Mouse (Mus musculus) forebrain, embryonic 14.5 days (tissue): ENCODE measurements at regions not wholly inside any gene's neighbourhood (a gene's known extent, or its start where the extent isn't known, plus 50 kb on each side); places are given as distances from the start of the nearest gene placed in this dataset.

ENCODE experiments used
- ATAC-seq: fragments of 200-750 bp; cut with Nextera tagmentation; 2 replicates; pipeline ENCODE4 v1.8.0; 2017; ENCODE audit warnings: mild to moderate bottlenecking, moderate library complexity
- DNase-seq: peaks from one replicate; pipeline ENCODE4 v3.0.0-alpha.2; 2015; ENCODE audit warnings: low spot score
- H3K27ac ChIP-seq: fragments of 300-500 bp; sonication (generic); 2 replicates; pipeline ENCODE4 v1.5.1; 2014; ENCODE audit warnings: low read depth, mild to moderate bottlenecking, control low read depth, low read length, moderate library complexity
- H3K27me3 ChIP-seq: fragments of 300-500 bp; sonication (generic); replicated peaks from 2 replicates; pipeline ENCODE4 v1.6.1; 2014; ENCODE audit warnings: low read length, control low read depth, mixed read lengths; ENCODE audit not compliant: control insufficient read depth, insufficient read depth
- H3K36me3 ChIP-seq: fragments of 300-500 bp; sonication (generic); 2 replicates; pipeline ENCODE4 v1.6.1; 2014; ENCODE audit warnings: low read length, control low read depth; ENCODE audit not compliant: control insufficient read depth, insufficient read depth
- H3K4me1 ChIP-seq: fragments of 300-500 bp; sonication (generic); 2 replicates; pipeline ENCODE4 v1.6.1; 2014; ENCODE audit warnings: antibody characterized with exemption, low read length, control low read depth; ENCODE audit not compliant: control insufficient read depth, insufficient read depth
- H3K4me2 ChIP-seq: fragments of 300-500 bp; sonication (generic); 2 replicates; pipeline ENCODE4 v1.6.1; 2014; ENCODE audit warnings: mild to moderate bottlenecking, control low read depth, low read length
- H3K4me3 ChIP-seq: fragments of 300-500 bp; sonication (generic); 2 replicates; pipeline ENCODE4 v1.5.1; 2014; ENCODE audit warnings: low read depth, low read length, control low read depth
- H3K9ac ChIP-seq: fragments of 300-500 bp; sonication (generic); 2 replicates; pipeline ENCODE4 v1.6.1; 2014; ENCODE audit warnings: mild to moderate bottlenecking, low read length, control low read depth, moderate library complexity
- H3K9me3 ChIP-seq: fragments of 300-500 bp; sonication (generic); replicated peaks from 2 replicates; pipeline ENCODE4 v1.6.1; 2016; ENCODE audit warnings: low read length, control low read depth, mixed read lengths; ENCODE audit not compliant: control insufficient read depth
- WGBS: fragments of 180-500 bp; shearing (Covaris S2); extraction: QIAGEN DNeasy Blood & Tissue Kit; methylation state at CpG from one replicate; pipeline ENCODE4 v1.1.7; 2014; 5-methylcytosine and 5-hydroxymethylcytosine counted together

DNA sequence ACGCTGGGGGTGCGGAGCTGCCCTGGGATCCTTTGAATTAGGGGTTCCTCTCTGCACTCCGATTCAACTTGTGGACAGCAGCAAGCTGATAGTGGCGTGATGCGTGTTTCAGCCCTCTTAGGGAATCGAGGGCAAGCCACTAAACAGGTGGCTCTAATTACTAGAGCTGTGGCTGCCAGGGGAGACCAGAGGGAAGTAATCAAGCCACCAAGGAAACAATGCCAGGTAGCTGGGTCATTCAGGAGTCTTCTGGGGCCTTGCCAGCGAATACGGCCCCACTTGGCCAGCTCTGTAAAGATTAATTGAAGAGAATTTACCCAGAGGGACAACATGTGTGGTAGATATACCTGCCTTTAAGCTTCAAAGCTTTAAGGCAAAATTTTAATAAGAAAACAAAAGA, 123.2 kb downstream of the Ifng start:
- no peak overlapping the region for H3K9ac ChIP-seq
- no peak overlapping the region for H3K4me2 ChIP-seq
- no peak for ATAC-seq
- peaks cover 3% of the 10 kb centered on the region; the same call in 1 of the 2 replicates for H3K4me1 ChIP-seq
- no peak overlapping the region for H3K4me3 ChIP-seq
- no peaks in the 10 kb centered on the region for H3K36me3 ChIP-seq
- WGBS = 55% methylated on average over 8 of the region's 8 CpGs
- H3K27ac ChIP-seq = no peak overlapping the region
- H3K9me3 ChIP-seq = no peaks in the 10 kb centered on the region
- no peaks in the 10 kb centered on the region for H3K27me3 ChIP-seq
- DNase-seq = no peak

DNA sequence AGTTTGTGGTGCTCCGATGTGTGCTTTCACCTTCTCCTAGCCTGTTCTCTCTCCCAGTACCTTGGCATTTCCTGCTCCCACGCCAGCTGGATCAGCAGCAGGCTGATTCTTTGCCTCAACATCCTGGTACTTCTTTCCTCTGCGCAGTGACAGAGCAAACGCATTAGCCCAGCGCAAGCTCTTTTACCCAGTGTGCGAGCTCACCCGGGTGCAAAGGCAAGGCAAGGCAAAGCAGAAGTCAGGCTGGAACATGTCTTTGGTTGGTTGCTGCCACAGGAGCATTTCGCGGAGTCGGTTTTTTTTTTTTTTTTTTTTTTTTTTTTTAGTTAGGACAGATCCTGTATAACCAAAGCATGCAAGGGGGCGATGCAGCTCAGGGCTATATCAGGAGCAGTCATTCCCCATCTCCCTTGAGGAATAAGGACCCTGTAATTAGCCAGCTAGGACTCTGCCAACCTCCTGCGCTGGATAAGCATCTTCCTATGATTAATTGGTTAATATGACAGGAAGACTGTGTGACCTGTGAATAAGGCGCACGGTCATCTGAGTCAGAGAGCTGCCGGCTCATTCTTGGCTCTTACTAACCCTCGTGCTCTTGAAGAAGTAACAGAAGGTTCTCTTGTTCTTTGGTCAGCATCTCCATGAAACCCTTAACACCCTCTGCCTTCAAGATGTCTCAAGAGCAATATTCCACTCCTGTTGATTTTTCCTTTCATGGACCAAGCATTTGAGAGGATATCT, 123.9 kb downstream of the Ifng start:
- Histone ChIP-seq H3K4me3 (no peak overlapping the region), H3K27me3 (no peaks in the 10 kb centered on the region), H3K9ac (no peak overlapping the region), H3K27ac (no peak overlapping the region), H3K9me3 (no peaks in the 10 kb centered on the region), H3K4me1 (peaks cover 3% of the 10 kb centered on the region; the same call in 1 of the 2 replicates), H3K36me3 (no peaks in the 10 kb centered on the region), H3K4me2 (no peak overlapping the region)
- DNase-seq (peak; percentile 32), ATAC-seq (no peak)
- 76% methylated on average over 16 of the region's 16 CpGs for WGBS

DNA sequence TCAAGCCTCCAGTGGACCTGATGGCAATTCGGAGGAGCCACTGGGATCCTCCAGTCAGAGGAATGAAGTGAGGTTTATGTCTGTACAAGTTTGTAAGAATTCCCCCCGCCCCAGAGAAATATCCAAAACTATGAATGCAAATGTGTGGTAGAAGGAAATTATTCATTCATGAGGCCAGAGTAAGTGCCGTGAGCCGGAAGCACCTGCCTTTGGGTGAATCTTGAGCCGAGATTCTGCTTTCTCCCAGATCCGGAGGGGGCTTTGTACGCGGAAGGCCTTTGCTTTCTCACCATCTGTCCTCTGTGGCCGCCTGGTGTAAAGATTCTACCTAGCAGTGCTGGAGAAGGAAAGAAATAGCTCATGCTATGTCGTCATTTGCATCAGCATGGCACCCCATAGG, 127.8 kb downstream of the Ifng start:
- ATAC-seq (no peak), DNase-seq (no peak)
- H3K4me2 ChIP-seq = no peak overlapping the region
- WGBS = 85% methylated on average over 10 of the region's 10 CpGs
- H3K36me3 ChIP-seq = no peaks in the 10 kb centered on the region
- H3K27ac ChIP-seq = no peak overlapping the region; the same call in 1 of the 2 replicates
- no peaks in the 10 kb centered on the region for H3K27me3 ChIP-seq
- H3K4me1 ChIP-seq = peaks cover 3% of the 10 kb centered on the region; the same call in 1 of the 2 replicates
- no peaks in the 10 kb centered on the region for H3K9me3 ChIP-seq
- H3K9ac ChIP-seq = no peak overlapping the region
- no peak overlapping the region for H3K4me3 ChIP-seq

DNA sequence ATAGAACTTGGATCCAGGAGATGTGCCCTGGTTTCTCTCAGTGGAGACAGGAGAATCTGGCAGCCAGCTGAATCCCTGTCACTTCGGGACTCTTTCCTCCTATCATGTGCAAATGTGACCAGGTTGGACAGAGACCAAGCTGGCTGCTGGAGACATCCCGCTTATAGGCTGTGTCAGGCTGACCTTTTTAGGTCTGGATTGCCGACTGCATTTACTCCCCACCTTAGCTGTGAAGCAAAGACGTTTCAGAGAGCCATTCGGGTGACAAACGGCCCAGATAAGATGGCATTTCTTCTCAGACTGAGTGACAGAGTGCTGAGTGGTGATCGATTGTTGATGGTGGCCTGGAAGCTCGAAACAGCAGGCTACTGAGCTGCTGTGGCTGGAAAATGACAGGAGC, 128.6 kb downstream of the Ifng start:
- no peak overlapping the region for H3K9ac ChIP-seq
- H3K9me3 ChIP-seq = no peaks in the 10 kb centered on the region
- H3K36me3 ChIP-seq = no peaks in the 10 kb centered on the region
- no peak for DNase-seq
- ATAC-seq = no peak
- no peak overlapping the region for H3K4me3 ChIP-seq
- H3K4me2 ChIP-seq = no peak overlapping the region
- H3K27ac ChIP-seq = no peak overlapping the region
- H3K27me3 ChIP-seq = no peaks in the 10 kb centered on the region
- H3K4me1 ChIP-seq = no peaks in the 10 kb centered on the region
- 62% methylated on average over 8 of the region's 8 CpGs for WGBS

DNA sequence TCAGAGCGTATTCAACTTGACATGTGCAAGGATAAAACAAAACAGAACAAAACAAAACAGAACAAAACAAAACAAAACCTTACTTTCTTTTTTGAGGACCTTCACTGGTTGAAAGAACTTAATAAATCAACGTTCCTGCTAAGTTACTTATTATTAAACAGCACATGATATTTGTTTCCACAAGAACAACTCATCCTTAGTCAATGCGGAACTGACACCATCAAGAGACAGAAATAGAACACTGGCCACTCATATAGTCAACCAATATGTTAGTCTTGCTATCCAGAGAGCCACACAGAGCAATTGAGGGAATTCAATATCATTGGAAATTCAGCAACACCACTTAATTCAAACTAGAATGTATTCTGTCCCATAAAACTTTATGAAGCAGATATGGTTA, 132.4 kb downstream of the Ifng start:
- Histone ChIP-seq H3K27ac (no peak overlapping the region), H3K9ac (no peak overlapping the region), H3K9me3 (no peaks in the 10 kb centered on the region), H3K4me3 (no peak overlapping the region), H3K4me1 (no peaks in the 10 kb centered on the region), H3K4me2 (no peak overlapping the region), H3K27me3 (no peaks in the 10 kb centered on the region), H3K36me3 (no peaks in the 10 kb centered on the region)
- DNase-seq (no peak), ATAC-seq (no peak)
- 57% methylated on average over 3 of the region's 3 CpGs for WGBS

DNA sequence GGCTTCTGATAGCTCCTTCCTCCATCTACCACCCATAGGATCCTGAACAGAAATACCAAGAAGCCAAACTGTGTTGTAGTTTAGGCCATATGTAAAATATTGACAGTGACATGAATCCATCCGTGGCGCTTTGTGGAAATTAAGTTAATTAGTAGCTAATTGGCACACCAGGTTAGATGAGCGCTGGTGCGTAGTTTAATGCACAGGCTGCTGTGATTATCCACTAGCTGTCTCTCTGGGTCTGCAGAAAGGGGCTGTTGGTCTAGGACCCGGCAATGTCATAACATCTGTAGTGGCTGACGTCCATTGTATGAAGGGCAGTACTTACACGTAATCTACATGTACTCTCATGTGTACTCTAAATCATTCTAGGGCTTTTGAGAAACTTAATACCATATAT, 134.7 kb downstream of the Ifng start:
- H3K4me2 ChIP-seq = no peak overlapping the region
- no peaks in the 10 kb centered on the region for H3K27me3 ChIP-seq
- H3K36me3 ChIP-seq = no peaks in the 10 kb centered on the region
- no peak overlapping the region for H3K9ac ChIP-seq
- no peak overlapping the region for H3K27ac ChIP-seq
- H3K4me3 ChIP-seq = no peak overlapping the region
- no peaks in the 10 kb centered on the region; the same call in 1 of the 2 replicates for H3K9me3 ChIP-seq
- H3K4me1 ChIP-seq = no peaks in the 10 kb centered on the region
- WGBS = 39% methylated on average over 7 of the region's 7 CpGs
- ATAC-seq = no peak
- peak; percentile 38 for DNase-seq

DNA sequence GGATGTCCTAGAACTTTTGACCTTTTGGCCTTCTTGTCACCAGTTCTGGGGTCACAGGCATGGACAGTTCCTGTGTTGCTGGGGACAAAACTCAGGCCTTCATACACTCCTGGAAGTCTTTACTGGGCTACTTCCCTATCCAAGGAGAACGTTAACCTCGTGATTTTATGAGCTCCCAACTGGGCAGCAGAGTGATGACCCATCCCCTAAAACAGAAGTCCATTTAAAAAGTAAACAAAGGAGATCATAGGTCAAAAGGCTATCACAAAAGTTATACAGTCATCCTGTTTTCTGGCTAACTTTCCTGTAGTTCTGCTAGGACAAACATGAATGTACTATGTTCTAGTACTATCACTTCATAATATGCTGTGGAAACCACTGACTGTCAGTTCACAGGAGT, 140.5 kb downstream of the Ifng start:
- Histone ChIP-seq H3K9me3 (no peaks in the 10 kb centered on the region; the same call in 1 of the 2 replicates), H3K27me3 (no peaks in the 10 kb centered on the region), H3K9ac (no peak overlapping the region), H3K36me3 (no peaks in the 10 kb centered on the region), H3K27ac (no peak overlapping the region), H3K4me1 (no peaks in the 10 kb centered on the region), H3K4me3 (no peak overlapping the region), H3K4me2 (no peak overlapping the region)
- no peak for ATAC-seq
- 83% methylated on average over 2 of the region's 2 CpGs for WGBS
- DNase-seq = no peak

DNA sequence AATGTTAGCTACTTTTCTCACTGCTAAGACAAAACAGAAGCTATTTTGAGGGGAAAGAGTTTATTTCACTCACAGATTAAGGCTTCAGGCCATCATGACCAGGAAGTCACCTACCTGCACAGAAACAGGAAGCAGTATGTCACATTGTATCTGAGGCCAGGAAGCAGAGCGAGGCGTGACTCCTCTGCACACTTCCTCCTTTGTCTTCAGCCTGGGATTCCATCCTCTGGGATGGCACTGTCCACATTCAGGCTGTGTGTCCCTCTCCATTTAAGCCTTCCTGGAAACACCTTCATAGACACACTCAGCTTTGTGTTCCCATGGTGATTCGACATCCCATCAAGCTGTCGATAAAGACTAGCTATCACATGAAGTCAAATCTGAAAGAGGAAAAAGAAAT, 145.0 kb downstream of the Ifng start:
- Histone ChIP-seq H3K4me2 (no peak overlapping the region), H3K4me1 (no peaks in the 10 kb centered on the region), H3K27ac (no peak overlapping the region), H3K4me3 (no peak overlapping the region), H3K9ac (no peak overlapping the region), H3K36me3 (no peaks in the 10 kb centered on the region), H3K27me3 (no peaks in the 10 kb centered on the region), H3K9me3 (no peaks in the 10 kb centered on the region)
- no peak for DNase-seq
- 90% methylated on average over 4 of the region's 4 CpGs for WGBS
- no peak for ATAC-seq

DNA sequence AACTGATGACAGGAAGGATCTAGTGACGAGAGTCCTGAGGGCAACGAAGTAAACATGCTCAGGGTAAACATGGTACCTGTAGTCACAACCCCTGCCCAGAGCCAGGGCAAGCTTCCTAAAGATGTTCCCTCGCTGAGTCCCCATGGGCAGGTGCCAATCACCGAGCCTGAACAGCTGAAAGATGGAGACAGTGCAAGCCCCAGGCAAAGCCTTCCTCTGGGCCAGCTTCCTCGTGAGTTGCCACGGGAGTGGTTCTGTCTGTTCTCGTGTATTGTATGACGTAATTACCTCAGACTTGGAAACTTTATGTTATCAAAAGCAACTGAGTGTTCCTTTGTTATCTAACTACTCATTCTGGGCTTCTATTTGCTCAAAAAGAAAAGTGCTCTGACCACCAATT, 147.4 kb downstream of the Ifng start:
- no peaks in the 10 kb centered on the region for H3K27me3 ChIP-seq
- no peak overlapping the region for H3K9ac ChIP-seq
- 71% methylated on average over 8 of the region's 8 CpGs for WGBS
- H3K9me3 ChIP-seq = no peaks in the 10 kb centered on the region
- no peak for DNase-seq
- H3K4me1 ChIP-seq = no peaks in the 10 kb centered on the region
- H3K4me3 ChIP-seq = no peak overlapping the region
- H3K27ac ChIP-seq = no peak overlapping the region
- no peak for ATAC-seq
- H3K4me2 ChIP-seq = no peak overlapping the region
- H3K36me3 ChIP-seq = no peaks in the 10 kb centered on the region
